Mouse (Mus musculus): ENCODE measurements at regions not wholly inside any gene's neighbourhood (a gene's known extent, or its start where the extent isn't known, plus 50 kb on each side); places are given as distances from the start of the nearest gene placed in this dataset.
"Not testable (repeated sequence)": the region's sequence is repeated elsewhere in the genome, so short reads cannot be mapped to it uniquely, and the experiment has no call there.

GRCm38 (mm10) chr8:126833006-126833405 is 112.6 kb downstream of the Tomm20 start:
- no peak for DNase-seq (ENCODE audit: low read depth)

- no peak for DNase-seq (ENCODE audit: low read depth)
Measured at GRCm38 (mm10) chr8:126832163-126832978, 113.3 kb downstream of the Tomm20 start.

GRCm38 (mm10) chr8:126831312-126832162 is 114.1 kb downstream of the Tomm20 start:
- DNase-seq (ENCODE audit: low read depth) = no peak

- no peak for DNase-seq (ENCODE audit: low read depth)
Measured at GRCm38 (mm10) chr8:126830242-126830530, 115.5 kb downstream of the Tomm20 start.

GRCm38 (mm10) chr8:126829376-126830241 is 116.0 kb downstream of the Tomm20 start:
- no peak for DNase-seq (ENCODE audit: low read depth)

- no peak for DNase-seq (ENCODE audit: low read depth)
Measured at GRCm38 (mm10) chr8:126827681-126828383, 117.8 kb downstream of the Tomm20 start.

GRCm38 (mm10) chr8:126826328-126827285 is 119.0 kb downstream of the Tomm20 start:
- no peak for DNase-seq (ENCODE audit: low read depth)

- DNase-seq (ENCODE audit: low read depth) = no peak
Measured at GRCm38 (mm10) chr8:126825877-126826276, 119.8 kb downstream of the Tomm20 start.

- no peak for DNase-seq (ENCODE audit: low read depth)
Measured at GRCm38 (mm10) chr8:126824575-126825208, 121.0 kb downstream of the Tomm20 start.

- no peak for DNase-seq (ENCODE audit: low read depth)
Measured at GRCm38 (mm10) chr8:126822269-126822668, 123.4 kb downstream of the Tomm20 start.

GRCm38 (mm10) chr8:126821279-126821678 is 124.4 kb downstream of the Tomm20 start:
- DNase-seq (ENCODE audit: low read depth) = no peak

GRCm38 (mm10) chr8:126820502-126820901 is 125.1 kb downstream of the Tomm20 start:
- no peak for DNase-seq (ENCODE audit: low read depth)

- DNase-seq (ENCODE audit: low read depth) = no peak
Measured at GRCm38 (mm10) chr8:126819261-126819660, 126.4 kb downstream of the Tomm20 start.

- no peak for DNase-seq (ENCODE audit: low read depth)
Measured at GRCm38 (mm10) chr8:126816155-126816554, 129.5 kb downstream of the Tomm20 start.

- DNase-seq (ENCODE audit: low read depth) = no peak
Measured at GRCm38 (mm10) chr8:126814427-126814826, 131.2 kb downstream of the Tomm20 start.

GRCm38 (mm10) chr8:126813621-126814020 is 132.0 kb downstream of the Tomm20 start:
- no peak for DNase-seq (ENCODE audit: low read depth)

- no peak for DNase-seq (ENCODE audit: low read depth)
Measured at GRCm38 (mm10) chr8:126812777-126813176, 132.9 kb downstream of the Tomm20 start.

- not testable (repeated sequence) for DNase-seq (ENCODE audit: low read depth)
Measured at GRCm38 (mm10) chr8:126811358-126811757, 134.3 kb downstream of the Tomm20 start.

GRCm38 (mm10) chr8:126810516-126810915 is 135.1 kb downstream of the Tomm20 start:
- DNase-seq (ENCODE audit: low read depth) = no peak

GRCm38 (mm10) chr8:126809321-126809720 is 136.3 kb downstream of the Tomm20 start:
- no peak for DNase-seq (ENCODE audit: low read depth)
